Mouse (Mus musculus) heart, adult 2 months (tissue): ENCODE data around the gene Thbd. TPM values are rescaled to one million over a fixed set of nuclear protein-coding genes. Genes with fewer than 3 reads are reported as not detected.

Experiments used
- DNase-seq, 2 experiments: peaks; one replicate each; pipeline ENCODE4 v3.0.0; 2021
- H3K27ac ChIP-seq: fragments of 200-600 bp; 2 replicates; pipeline ENCODE4 v1.8.1; 2022
- H3K27me3 ChIP-seq: fragments of 200-500 bp; 2 replicates; pipeline ENCODE4 v1.6.1; 2012; ENCODE audit warnings: mild to moderate bottlenecking, low read length, inconsistent platforms, mixed read lengths; ENCODE audit not compliant: control insufficient read depth, insufficient read depth
- H3K36me3 ChIP-seq: fragments of 200-500 bp; 2 replicates; pipeline ENCODE4 v1.6.1; 2012; ENCODE audit warnings: low read length, inconsistent platforms; ENCODE audit not compliant: control insufficient read depth, insufficient read depth
- H3K4me1 ChIP-seq: fragments of 200-500 bp; 2 replicates; pipeline ENCODE4 v1.6.1; 2011; ENCODE audit warnings: low read length; ENCODE audit not compliant: control insufficient read depth, insufficient read depth
- H3K4me3 ChIP-seq: fragments of 200-600 bp; 2 replicates; pipeline ENCODE4 v1.8.1; 2022
- H3K79me2 ChIP-seq: fragments of 200-500 bp; replicated peaks from 2 replicates; pipeline ENCODE4 v1.6.1; 2012; ENCODE audit warnings: mild to moderate bottlenecking, inconsistent platforms, low read length, moderate library complexity, mixed read lengths; ENCODE audit not compliant: control insufficient read depth, insufficient read depth
- H3K9ac ChIP-seq: fragments of 200-500 bp; 2 replicates; pipeline ENCODE4 v1.6.1; 2012; ENCODE audit warnings: low read depth, mild to moderate bottlenecking, control low read depth, inconsistent platforms, low read length, mixed read lengths
- CTCF ChIP-seq: fragments of 200-600 bp; IDR thresholded peaks from 2 replicates; pipeline ENCODE4 v1.8.1; 2022; ENCODE audit warnings: antibody characterized with exemption, mild to moderate bottlenecking, moderate library complexity
- EP300 ChIP-seq: fragments of 200-500 bp; IDR thresholded peaks from 2 replicates; pipeline ENCODE4 v1.6.1; 2011; ENCODE audit warnings: low read depth, low read length, control low read depth; ENCODE audit not compliant: insufficient read depth
- POLR2A ChIP-seq: fragments of 200-500 bp; IDR thresholded peaks from 2 replicates; pipeline ENCODE4 v1.6.1; 2011; ENCODE audit warnings: mild to moderate bottlenecking, low read depth, low read length, control low read depth; ENCODE audit not compliant: insufficient read depth
- WGBS: fragments of 180-500 bp; shearing (Covaris S2); methylation state at CpG from one replicate; pipeline ENCODE4 v1.1.7; 2018; 5-methylcytosine and 5-hydroxymethylcytosine counted together
- intact Hi-C: fragments of 180-260 bp; cut with DNase I; formaldehyde crosslinking; loops from one replicate; pipeline ENCODE4 v1.15.1; 2025
- polyA plus RNA-seq: library from polyadenylated mRNA; depleted of rRNA; stranded (reverse); fragments of >200 nt; gene quantifications from 2 replicates; pipeline ENCODE4 v1.2.3, GENCODE M21; 2012
- total RNA-seq, 2 experiments: library from RNA; stranded (reverse); gene quantifications; 2 replicates each; pipeline ENCODE4 v1.2.3; 2021

Thbd gene
- total and polyA plus RNA-seq, 3 experiments: 38.9 to 47.8 (median 41.7) TPM

GRCm38 (mm10) chr2:148430941-148431340 is 23.0 kb upstream of the Thbd start:
- 77% methylated on average over 4 of the region's 4 CpGs for WGBS

GRCm38 (mm10) chr2:148429001-148429505 is 21.1 kb upstream of the Thbd start:
- Histone ChIP-seq H3K36me3 (peaks cover 30% of the 10 kb centered on the region), H3K27ac (peak overlapping the region; percentile 57), H3K27me3 (no peaks in the 10 kb centered on the region), H3K4me3 (no peak overlapping the region), H3K4me1 (peaks cover 6% of the 10 kb centered on the region), H3K79me2 (no peaks in the 10 kb centered on the region), H3K9ac (no peak overlapping the region)
- TF ChIP-seq POLR2A (no peak), EP300 (no peak), CTCF (no peak)
- intact Hi-C loops: no loop called here
- DNase-seq: no peak

More at GRCm38 (mm10) chr2:148430941-148431340, 23.0 kb upstream of the Thbd start:
- intact Hi-C loops: no loop called here
- H3K36me3 ChIP-seq: peaks cover 37% of the 10 kb centered on the region
- peaks cover 8% of the 10 kb centered on the region for H3K4me1 ChIP-seq
- DNase-seq: no peak
- no peak overlapping the region for H3K9ac ChIP-seq
- no peak for TF ChIP-seq POLR2A
- TF ChIP-seq EP300: no peak
- TF ChIP-seq CTCF: no peak
- H3K27me3 ChIP-seq: no peaks in the 10 kb centered on the region
- no peak overlapping the region for H3K4me3 ChIP-seq
- H3K27ac ChIP-seq: no peak overlapping the region
- 0 out of 2 replicates have a peak, but pooled peaks cover 1% of the 10 kb centered on the region for H3K79me2 ChIP-seq

GRCm38 (mm10) chr2:148428523-148428922 is 20.5 kb upstream of the Thbd start:
- DNase-seq: no peak
- H3K27ac ChIP-seq: peak overlapping the region; percentile 57
- H3K4me1 ChIP-seq: peaks cover 6% of the 10 kb centered on the region
- WGBS: 61% methylated on average over 3 of the region's 3 CpGs
- H3K27me3 ChIP-seq: no peaks in the 10 kb centered on the region
- H3K79me2 ChIP-seq: no peaks in the 10 kb centered on the region
- H3K4me3 ChIP-seq: no peak overlapping the region
- no peak overlapping the region for H3K9ac ChIP-seq
- peaks cover 27% of the 10 kb centered on the region for H3K36me3 ChIP-seq
- no peak for TF ChIP-seq POLR2A
- TF ChIP-seq EP300: no peak
- TF ChIP-seq CTCF: no peak
- intact Hi-C loops: no loop called here

- Histone ChIP-seq H3K27ac (no peak overlapping the region), H3K27me3 (no peaks in the 10 kb centered on the region), H3K4me3 (no peak overlapping the region), H3K36me3 (peaks cover 20% of the 10 kb centered on the region), H3K4me1 (peaks cover 6% of the 10 kb centered on the region), H3K79me2 (no peaks in the 10 kb centered on the region), H3K9ac (no peak overlapping the region)
- 81% methylated on average over 3 of the region's 3 CpGs for WGBS
- TF ChIP-seq POLR2A (no peak), EP300 (no peak), CTCF (no peak)
- DNase-seq: no peak
- intact Hi-C loops: no loop called here
These were observed 19.6 kb upstream of the Thbd start for GRCm38 (mm10) chr2:148427553-148427952.

- Histone ChIP-seq H3K27ac (no peak overlapping the region), H3K4me1 (peaks cover 6% of the 10 kb centered on the region), H3K4me3 (no peak overlapping the region), H3K79me2 (no peaks in the 10 kb centered on the region), H3K27me3 (no peaks in the 10 kb centered on the region), H3K9ac (no peak overlapping the region), H3K36me3 (peaks cover 18% of the 10 kb centered on the region)
- intact Hi-C loops: no loop called here
- DNase-seq: no peak
- WGBS: 74% methylated on average over 5 of the region's 5 CpGs
- TF ChIP-seq CTCF: no peak
- no peak for TF ChIP-seq EP300
- no peak for TF ChIP-seq POLR2A
These were observed 17.9 kb upstream of the Thbd start for GRCm38 (mm10) chr2:148425709-148426382.

- Histone ChIP-seq H3K9ac (no peak overlapping the region), H3K79me2 (no peaks in the 10 kb centered on the region), H3K27me3 (no peaks in the 10 kb centered on the region), H3K36me3 (peaks cover 7% of the 10 kb centered on the region), H3K4me3 (no peak overlapping the region), H3K4me1 (peaks cover 1% of the 10 kb centered on the region; the same call in 1 of the 2 replicates), H3K27ac (no peak overlapping the region)
- intact Hi-C loops: loop anchor here (5.0 kb wide), 2 partner anchors 56 to 151 kb away; no protein-coding TSS in a partner anchor
- TF ChIP-seq POLR2A: no peak
- TF ChIP-seq CTCF: no peak
- no peak for TF ChIP-seq EP300
- 55% methylated on average over 1 of the region's 1 CpGs for WGBS
- no peak for DNase-seq
These were observed 13.7 kb upstream of the Thbd start for GRCm38 (mm10) chr2:148421706-148422105.
